Mouse (Mus musculus): Measurements from ENCODE around the gene Dusp2. TPM values are rescaled to one million over a fixed set of nuclear protein-coding genes. Genes with fewer than 3 reads are reported as not detected.

The Dusp2 gene
- total RNA-seq, 4 experiments from 2014 or later: 0.99 to 1.6 (median 1.2) TPM

GRCm38 (mm10) chr2:127363696-127364095 lies 27.7 kb downstream of the Dusp2 start:
- no peak for DNase-seq (ENCODE audit: low spot score in 2 of 2)

- no peak for DNase-seq (ENCODE audit: low spot score in 2 of 2)
Measured at GRCm38 (mm10) chr2:127364452-127364851, 28.5 kb downstream of the Dusp2 start.

GRCm38 (mm10) chr2:127367126-127367820 lies 31.3 kb downstream of the Dusp2 start:
- DNase-seq (ENCODE audit: low spot score in 2 of 2): no peak

GRCm38 (mm10) chr2:127369703-127370376 lies 33.9 kb downstream of the Dusp2 start:
- DNase-seq (ENCODE audit: low spot score in 2 of 2): no peak

GRCm38 (mm10) chr2:127370561-127371483 lies 34.9 kb downstream of the Dusp2 start:
- no peak for DNase-seq (ENCODE audit: low spot score in 2 of 2)

GRCm38 (mm10) chr2:127371484-127371861 lies 35.5 kb downstream of the Dusp2 start:
- no peak for DNase-seq (ENCODE audit: low spot score in 2 of 2)

- no peak for DNase-seq (ENCODE audit: low spot score in 2 of 2)
Measured at GRCm38 (mm10) chr2:127372082-127372481, 36.1 kb downstream of the Dusp2 start.

GRCm38 (mm10) chr2:127374131-127374530 lies 38.2 kb downstream of the Dusp2 start:
- no peak for DNase-seq (ENCODE audit: low spot score in 2 of 2)

- DNase-seq (ENCODE audit: low spot score in 2 of 2): no peak
Measured at GRCm38 (mm10) chr2:127375087-127375486, 39.1 kb downstream of the Dusp2 start.

GRCm38 (mm10) chr2:127375759-127376341 lies 39.9 kb downstream of the Dusp2 start:
- DNase-seq (ENCODE audit: low spot score in 2 of 2): no peak

GRCm38 (mm10) chr2:127376423-127377051 lies 40.6 kb downstream of the Dusp2 start:
- DNase-seq (ENCODE audit: low spot score in 2 of 2): no peak

GRCm38 (mm10) chr2:127377942-127378610 lies 42.1 kb downstream of the Dusp2 start:
- no peak for DNase-seq (ENCODE audit: low spot score in 2 of 2)

- no peak for DNase-seq (ENCODE audit: low spot score in 2 of 2)
Measured at GRCm38 (mm10) chr2:127378611-127378990, 42.6 kb downstream of the Dusp2 start.

GRCm38 (mm10) chr2:127379250-127379649 lies 43.3 kb downstream of the Dusp2 start:
- DNase-seq (ENCODE audit: low spot score in 2 of 2): no peak

GRCm38 (mm10) chr2:127383881-127384280 lies 47.9 kb downstream of the Dusp2 start:
- DNase-seq (ENCODE audit: low spot score in 2 of 2): no peak

- no peak for DNase-seq (ENCODE audit: low spot score in 2 of 2)
Measured at GRCm38 (mm10) chr2:127387521-127387920, 51.6 kb downstream of the Dusp2 start.
